Mouse (Mus musculus): ENCODE measurements at regions not wholly inside any gene's neighbourhood (a gene's known extent, or its start where the extent isn't known, plus 50 kb on each side); places are given as distances from the start of the nearest gene placed in this dataset.

GRCm38 (mm10) chr19:60684417-60684816 lies 71.4 kb upstream of the Nanos1 start:
- no peak for DNase-seq (ENCODE audit: low spot score in 2 of 2)

GRCm38 (mm10) chr19:60682283-60682682 lies 73.5 kb upstream of the Nanos1 start:
- DNase-seq (ENCODE audit: low spot score in 2 of 2): peak; percentile 28 to 31

GRCm38 (mm10) chr19:60681481-60681880 lies 74.3 kb upstream of the Nanos1 start:
- no peak for DNase-seq (ENCODE audit: low spot score in 2 of 2)

GRCm38 (mm10) chr19:60678236-60678635 lies 77.6 kb upstream of the Nanos1 start:
- DNase-seq (ENCODE audit: low spot score in 2 of 2): no peak

DNA sequence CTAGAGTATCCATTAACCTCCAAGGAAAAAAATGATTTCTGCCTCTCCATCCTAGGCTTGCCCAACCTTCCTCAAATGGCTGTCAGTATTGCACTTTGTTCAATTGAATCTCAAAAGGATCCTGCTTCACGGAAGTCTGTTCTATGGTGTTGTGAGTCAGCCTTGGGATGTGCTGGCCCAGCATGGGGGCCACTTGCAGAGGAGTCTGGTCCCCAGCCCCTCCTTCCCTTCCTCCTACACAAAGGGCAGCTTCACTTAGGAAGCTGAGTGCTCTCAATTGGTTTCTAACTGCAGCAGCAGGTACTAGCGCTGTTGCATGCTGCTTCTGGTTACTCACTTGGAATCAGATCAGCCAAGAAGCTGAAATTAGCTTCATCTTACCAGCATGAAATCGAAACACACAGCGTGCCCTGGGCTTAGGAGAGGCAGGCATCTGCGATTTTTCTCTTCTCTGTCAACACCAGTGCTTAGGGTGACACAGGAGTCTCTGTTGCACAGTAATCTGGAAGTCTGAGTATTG lies 80.8 kb upstream of the Nanos1 start:
- DNase-seq (ENCODE audit: low spot score in 2 of 2): no peak

DNA sequence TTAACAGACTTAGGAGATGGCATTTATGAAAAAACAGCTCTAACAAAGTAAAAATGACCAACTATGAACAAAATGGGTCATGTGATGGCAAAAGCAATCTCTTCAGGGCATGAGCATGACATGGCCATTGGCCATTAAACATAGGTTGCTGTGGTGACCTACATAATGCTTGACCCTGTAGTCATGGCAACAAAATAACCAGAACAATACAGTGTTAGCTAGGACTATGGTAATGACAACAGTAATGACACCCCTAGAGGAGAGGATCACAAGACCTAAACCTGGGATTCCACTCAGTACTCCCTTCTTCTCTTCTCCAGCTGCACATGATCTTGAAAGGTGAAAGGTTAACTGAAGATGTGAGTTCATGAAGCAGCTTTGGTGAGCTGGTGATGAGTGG lies 85.0 kb upstream of the Nanos1 start:
- no peak for DNase-seq (ENCODE audit: low spot score in 2 of 2)

DNA sequence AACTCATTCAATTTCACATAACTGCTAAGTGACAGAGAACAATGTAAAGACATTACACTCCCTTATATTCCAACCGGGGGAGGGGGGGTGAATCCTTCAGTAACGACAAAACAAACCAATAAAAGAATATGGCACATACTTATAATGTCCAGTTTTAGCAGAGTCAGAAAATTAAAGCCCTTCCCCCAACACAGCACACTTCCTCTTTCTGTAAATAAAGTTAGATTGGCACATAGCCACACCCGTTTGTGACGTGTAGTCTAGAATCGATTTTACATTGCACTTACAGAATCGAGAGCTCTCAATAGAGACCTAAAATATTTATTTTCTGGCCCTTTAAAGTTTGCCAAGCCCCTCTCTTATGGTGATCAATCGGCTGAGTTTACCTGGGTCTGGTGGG lies 85.0 kb upstream of the Cacul1 start:
- no peak for DNase-seq (ENCODE audit: low spot score in 2 of 2)

- no peak for DNase-seq (ENCODE audit: low spot score in 2 of 2)
Measured at GRCm38 (mm10) chr19:60651102-60651695, 70.4 kb upstream of the Cacul1 start.

- no peak for DNase-seq (ENCODE audit: low spot score in 2 of 2)
Measured at GRCm38 (mm10) chr19:60640065-60640464, 59.2 kb upstream of the Cacul1 start.
